Mouse (Mus musculus) testis, adult 2 months (tissue): ENCODE data around the gene Msto1. TPM values are rescaled to one million over a fixed set of nuclear protein-coding genes. Genes with fewer than 3 reads are reported as not detected.

ENCODE experiments used
- H3K27ac ChIP-seq: fragments of 200-500 bp; 2 replicates; pipeline ENCODE4 v1.5.1; 2012; ENCODE audit warnings: low read depth, low read length; ENCODE audit not compliant: control insufficient read depth, insufficient read depth
- H3K27me3 ChIP-seq: fragments of 200-500 bp; 2 replicates; pipeline ENCODE4 v1.6.1; 2012; ENCODE audit warnings: mild to moderate bottlenecking, low read length, moderate library complexity; ENCODE audit not compliant: control insufficient read depth, insufficient read depth
- H3K36me3 ChIP-seq: fragments of 200-500 bp; 2 replicates; pipeline ENCODE4 v1.6.1; 2012; ENCODE audit warnings: mild to moderate bottlenecking, low read length; ENCODE audit not compliant: control insufficient read depth, insufficient read depth
- H3K4me1 ChIP-seq: fragments of 200-500 bp; 2 replicates; pipeline ENCODE4 v1.6.1; 2012; ENCODE audit warnings: low read length; ENCODE audit not compliant: control insufficient read depth, insufficient read depth
- H3K4me3 ChIP-seq: fragments of 200-500 bp; 2 replicates; pipeline ENCODE4 v1.5.1; 2012; ENCODE audit warnings: low read depth, mild to moderate bottlenecking, low read length, moderate library complexity, mixed read lengths; ENCODE audit not compliant: control insufficient read depth
- CTCF ChIP-seq: fragments of 200-500 bp; IDR thresholded peaks from 2 replicates; pipeline ENCODE4 v1.5.1; 2012; ENCODE audit warnings: low read depth, mild to moderate bottlenecking, inconsistent platforms, low read length, moderate library complexity; ENCODE audit not compliant: control insufficient read depth, insufficient read depth, insufficient replicate concordance
- POLR2A ChIP-seq: fragments of 200-500 bp; IDR thresholded peaks from 2 replicates; pipeline ENCODE4 v1.6.1; 2012; ENCODE audit warnings: low read depth, mild to moderate bottlenecking, inconsistent platforms, low read length, moderate library complexity; ENCODE audit not compliant: control insufficient read depth
- polyA plus RNA-seq: library from polyadenylated mRNA; depleted of rRNA; stranded (reverse); fragments of >200 nt; gene quantifications from 2 replicates; pipeline ENCODE4 v1.2.3, GENCODE M21; 2012

Msto1 gene
- polyA plus RNA-seq, 1 experiment, result 224 TPM

DNA sequence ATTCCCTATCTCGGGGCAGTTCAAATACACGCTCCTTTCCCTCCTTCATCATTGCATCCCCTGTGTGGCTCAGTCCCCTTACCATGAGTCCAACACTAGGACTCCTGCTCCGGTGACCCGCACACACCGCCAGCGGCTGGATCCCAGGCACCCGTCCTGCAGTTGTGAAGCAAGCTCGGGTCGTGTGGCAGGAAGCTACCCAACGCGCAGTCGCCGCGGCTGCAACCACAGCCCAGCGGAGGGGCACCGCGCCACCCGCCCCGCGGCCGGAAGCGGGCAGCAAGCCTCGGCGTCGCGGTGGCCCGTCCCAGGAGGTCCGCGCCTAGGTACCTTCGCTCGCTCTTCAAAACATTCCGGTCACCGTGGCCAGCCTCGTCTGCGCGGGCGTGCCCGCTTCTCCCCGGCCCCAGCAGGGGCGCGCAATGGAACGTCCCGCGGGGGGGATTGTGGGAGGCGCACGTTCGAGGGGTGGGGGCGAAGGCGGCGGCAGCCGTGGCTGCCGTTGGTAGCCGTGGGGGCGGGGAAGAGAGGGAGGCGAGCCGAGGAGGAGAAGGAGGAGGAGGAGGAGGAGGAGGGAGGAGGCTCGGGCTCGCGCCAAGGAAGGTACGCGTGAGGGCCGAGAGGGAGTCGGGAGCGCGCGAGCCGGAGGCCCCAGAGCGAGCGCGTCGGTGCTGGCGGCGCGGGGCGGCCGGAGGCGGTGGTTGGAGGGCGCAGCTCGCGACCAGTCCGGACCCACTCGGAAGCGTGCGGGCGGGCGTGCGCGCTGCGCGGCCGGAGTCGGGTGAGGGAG lies 36.2 kb upstream of the Msto1 start:
- Histone ChIP-seq H3K4me3 (peak overlapping the region; percentile 93), H3K4me1 (peaks cover 2% of the 10 kb centered on the region; the same call in 1 of the 2 replicates), H3K27ac (peak overlapping the region; percentile 94), H3K36me3 (no peaks in the 10 kb centered on the region), H3K27me3 (no peaks in the 10 kb centered on the region)
- TF ChIP-seq CTCF (no peak), POLR2A (peak; percentile 74)

DNA sequence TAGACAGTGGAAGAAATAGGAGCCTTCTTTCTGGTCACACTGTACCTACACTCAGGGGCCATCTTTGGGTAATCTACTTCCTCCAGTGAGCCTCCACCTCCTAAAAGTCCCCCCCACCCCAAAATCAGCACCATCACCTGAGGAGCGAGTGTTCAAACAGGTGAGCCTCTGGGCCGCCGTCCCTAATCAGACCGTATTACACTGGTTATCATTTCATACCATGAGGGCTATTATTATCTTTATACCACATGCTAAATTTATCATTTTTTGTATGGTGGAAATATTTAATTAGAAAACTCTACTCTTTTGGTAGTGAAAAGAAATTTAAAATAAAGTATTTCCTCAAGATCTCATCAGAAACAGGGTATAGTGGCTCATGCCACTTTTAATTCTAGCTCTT lies 30.3 kb upstream of the Msto1 start:
- Histone ChIP-seq H3K27ac (no peak overlapping the region), H3K27me3 (no peaks in the 10 kb centered on the region), H3K36me3 (no peaks in the 10 kb centered on the region; the same call in none of the 2 replicates), H3K4me3 (no peak overlapping the region), H3K4me1 (peaks cover 2% of the 10 kb centered on the region; the same call in 1 of the 2 replicates)
- no peak for TF ChIP-seq CTCF
- TF ChIP-seq POLR2A, result no peak

DNA sequence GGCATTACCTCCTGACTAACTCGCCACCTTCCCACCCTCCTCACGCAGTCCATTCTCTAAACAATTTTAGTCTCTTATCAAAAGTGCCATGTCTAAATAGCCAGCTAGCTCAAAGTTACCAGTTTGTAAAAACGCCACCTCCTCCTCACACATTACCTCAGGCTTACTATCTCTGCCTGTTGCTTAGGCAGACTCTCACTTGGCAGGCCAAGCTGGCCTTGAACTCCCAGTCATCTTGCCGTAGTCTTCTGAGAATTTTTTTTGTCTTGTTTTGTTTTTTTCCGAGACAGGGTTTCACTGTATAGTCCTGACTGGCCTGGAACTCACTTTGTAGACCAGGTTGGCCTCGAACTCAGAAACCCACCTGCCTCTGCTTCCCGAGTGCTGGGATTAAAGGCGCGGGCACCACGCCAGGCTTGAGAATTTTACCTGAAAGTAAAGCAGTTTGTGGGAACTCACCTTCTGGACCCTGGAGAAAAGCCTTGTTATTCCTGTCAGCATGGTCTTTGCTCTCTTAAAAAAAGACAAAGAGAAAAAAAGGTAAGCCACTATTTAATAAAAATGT lies 28.6 kb upstream of the Msto1 start:
- H3K4me1 ChIP-seq, result no peaks in the 10 kb centered on the region
- TF ChIP-seq CTCF (no peak), POLR2A (no peak)
- no peak overlapping the region for H3K4me3 ChIP-seq
- H3K36me3 ChIP-seq, result no peaks in the 10 kb centered on the region; the same call in none of the 2 replicates
- H3K27me3 ChIP-seq, result no peaks in the 10 kb centered on the region
- H3K27ac ChIP-seq, result 0 out of 2 replicates have a peak overlapping the region, but pooled peaks have one; percentile 23

DNA sequence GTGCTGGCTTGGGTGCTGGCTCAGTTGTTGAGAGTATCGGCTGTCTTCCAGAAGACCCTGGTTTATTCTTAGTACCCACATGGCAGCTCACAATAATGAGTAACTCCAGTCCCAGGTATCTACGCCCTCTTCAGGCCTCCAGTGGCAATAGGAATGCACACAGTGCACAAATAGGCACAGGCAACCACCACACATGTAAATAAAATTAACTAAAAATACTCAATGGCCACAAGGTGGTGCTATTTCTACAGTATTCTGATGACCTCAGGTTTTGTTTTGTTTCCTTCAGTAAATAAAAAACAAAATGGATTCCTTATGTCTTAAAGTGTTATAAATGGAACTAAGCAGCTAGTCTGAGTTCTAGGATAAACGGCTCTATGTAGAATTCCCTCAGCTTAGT lies 25.9 kb upstream of the Msto1 start:
- Histone ChIP-seq H3K4me1 (no peaks in the 10 kb centered on the region), H3K27me3 (no peaks in the 10 kb centered on the region), H3K4me3 (no peak overlapping the region), H3K27ac (no peak overlapping the region), H3K36me3 (no peaks in the 10 kb centered on the region; the same call in none of the 2 replicates)
- TF ChIP-seq CTCF (no peak), POLR2A (no peak)

DNA sequence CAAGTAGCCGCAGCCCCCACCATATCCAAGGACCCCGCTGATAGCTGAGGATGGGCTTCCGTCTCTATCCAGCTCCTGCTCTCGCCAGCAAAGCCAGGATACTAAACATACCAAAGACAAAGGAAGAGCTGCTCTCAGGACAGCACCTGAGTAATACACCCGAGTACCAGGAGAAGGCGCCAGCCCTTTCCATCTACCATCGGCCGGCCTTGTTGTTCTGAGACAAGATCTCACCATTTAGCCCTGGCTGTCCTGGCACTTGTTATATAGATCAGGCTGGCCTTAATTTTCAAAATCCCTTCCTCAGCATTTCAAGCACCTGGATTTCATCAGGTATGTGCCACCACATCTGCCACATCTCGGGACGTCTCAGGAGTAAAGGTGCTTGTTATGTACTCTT lies 25.3 kb upstream of the Msto1 start:
- no peak overlapping the region for H3K4me3 ChIP-seq
- H3K36me3 ChIP-seq, result no peaks in the 10 kb centered on the region; the same call in none of the 2 replicates
- no peak overlapping the region for H3K27ac ChIP-seq
- no peak for TF ChIP-seq CTCF
- no peak for TF ChIP-seq POLR2A
- H3K27me3 ChIP-seq, result no peaks in the 10 kb centered on the region
- H3K4me1 ChIP-seq, result no peaks in the 10 kb centered on the region

DNA sequence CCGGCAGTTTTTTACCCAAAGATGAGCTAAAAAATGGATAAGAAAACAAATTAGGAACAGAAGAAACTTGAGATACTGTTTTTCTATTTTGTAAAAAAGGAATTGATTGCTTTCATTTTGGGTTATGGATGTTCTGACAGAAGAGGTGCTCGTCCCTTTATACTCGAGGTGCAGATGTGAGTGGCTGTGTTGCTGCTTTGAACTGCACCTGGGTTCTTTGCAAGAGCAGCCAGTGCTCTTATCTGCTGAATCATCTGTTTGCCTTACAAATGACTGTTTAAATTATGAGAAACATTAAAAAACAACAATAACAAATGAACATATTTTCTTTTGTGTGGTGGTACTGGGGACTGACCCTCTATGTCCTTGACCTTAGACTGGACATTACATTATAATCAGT lies 15.7 kb upstream of the Msto1 start:
- TF ChIP-seq CTCF, result no peak
- no peak for TF ChIP-seq POLR2A
- H3K4me3 ChIP-seq, result no peak overlapping the region
- H3K27me3 ChIP-seq, result no peaks in the 10 kb centered on the region
- H3K4me1 ChIP-seq, result no peaks in the 10 kb centered on the region
- no peak overlapping the region for H3K27ac ChIP-seq
- H3K36me3 ChIP-seq, result peaks cover 7% of the 10 kb centered on the region

DNA sequence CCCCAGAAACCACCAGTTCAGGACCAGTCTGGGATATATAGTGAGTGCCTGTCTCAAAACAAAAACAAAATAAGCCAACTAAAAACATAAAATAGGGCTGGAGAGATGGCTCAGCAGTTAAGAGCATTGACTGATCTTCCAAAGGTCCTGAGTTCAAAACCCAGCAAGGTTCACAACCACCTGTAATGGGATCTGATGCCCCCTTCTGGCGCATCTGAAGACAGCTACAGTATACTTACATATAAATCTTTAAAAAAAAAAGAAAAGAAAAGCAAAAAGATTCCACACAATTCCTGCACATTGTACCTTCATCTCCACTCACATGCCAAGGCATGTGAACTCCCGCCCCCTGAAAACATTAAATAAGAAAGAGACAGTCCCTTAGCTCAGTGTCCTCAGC lies 11.9 kb upstream of the Msto1 start:
- no peak for TF ChIP-seq CTCF
- Histone ChIP-seq H3K36me3 (peaks cover 7% of the 10 kb centered on the region), H3K27ac (no peak overlapping the region), H3K27me3 (no peaks in the 10 kb centered on the region), H3K4me3 (no peak overlapping the region), H3K4me1 (peaks cover 3% of the 10 kb centered on the region; the same call in 1 of the 2 replicates)

DNA sequence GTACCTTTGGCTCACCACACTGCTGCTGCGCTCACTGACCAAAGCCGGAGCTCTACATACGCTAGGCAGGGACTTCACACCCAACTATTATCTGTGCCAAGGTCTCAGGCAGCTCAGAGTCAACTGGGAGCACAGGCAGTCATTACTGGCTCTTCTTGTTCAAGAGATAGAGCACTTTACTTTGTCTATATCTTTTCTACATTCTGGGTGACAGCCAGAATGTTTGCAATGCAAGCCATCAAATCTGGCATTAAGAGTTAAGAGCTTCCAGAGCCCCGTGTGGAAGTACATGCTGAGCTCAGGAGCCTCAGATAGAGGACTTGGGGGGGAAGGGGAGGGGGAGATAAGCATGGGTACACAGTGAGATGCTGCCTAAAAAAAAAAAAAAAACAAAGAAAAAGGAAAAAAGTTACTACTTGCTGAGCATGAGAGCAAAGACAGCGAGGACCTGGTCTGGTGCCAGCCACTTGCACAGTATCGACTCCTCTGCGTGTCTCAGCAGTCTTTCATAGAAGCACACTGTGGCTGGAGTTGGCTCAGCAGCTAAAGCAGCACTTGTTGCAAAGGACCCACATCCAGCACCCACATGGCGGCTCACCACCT lies 10.3 kb upstream of the Msto1 start:
- peaks cover 3% of the 10 kb centered on the region; the same call in 1 of the 2 replicates for H3K4me1 ChIP-seq
- no peaks in the 10 kb centered on the region for H3K27me3 ChIP-seq
- H3K36me3 ChIP-seq, result peaks cover 6% of the 10 kb centered on the region
- TF ChIP-seq POLR2A (peak; percentile 46; the same call in 1 of the 2 replicates), CTCF (no peak)
- H3K4me3 ChIP-seq, result no peak overlapping the region
- peak overlapping the region; percentile 90 for H3K27ac ChIP-seq
